Mouse (Mus musculus): ENCODE results near the gene Prmt9.

Prmt9 gene

DNA sequence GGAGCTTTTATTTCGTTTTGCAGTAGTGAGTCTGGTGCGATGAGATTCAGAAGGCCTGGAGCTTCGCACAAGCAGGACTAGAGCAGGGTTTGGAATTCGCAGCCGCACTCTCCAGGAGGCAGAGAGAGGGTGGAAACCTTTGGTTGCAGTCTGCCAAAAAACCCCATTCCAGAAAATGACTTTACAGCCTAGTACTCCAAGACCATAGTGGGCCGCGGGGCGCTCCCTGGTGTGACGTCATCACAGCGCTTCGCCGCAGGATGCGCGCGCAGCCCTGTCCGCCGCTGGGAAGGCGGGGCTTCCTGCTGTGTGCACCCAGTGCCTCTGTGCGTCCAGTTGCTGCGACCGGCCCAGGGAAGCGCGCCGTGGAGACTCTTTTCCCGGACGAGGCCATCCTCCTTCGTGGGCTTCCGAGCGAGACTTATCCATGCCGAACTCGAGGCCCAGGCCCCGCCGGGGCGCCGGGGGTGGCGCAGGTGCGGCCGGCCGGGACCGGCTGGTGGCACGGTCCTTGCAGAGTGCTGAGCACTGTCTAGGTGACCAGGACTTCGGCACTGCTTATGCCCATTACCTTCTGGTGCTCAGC lies at the start of gene Prmt9:
Gene Prmt9 (plus strand): TSS at position 277 of the 586 bp plus-strand sequence.
- DNase-seq (ENCODE audit: low read depth, low spot score): peak; percentile 81

DNA sequence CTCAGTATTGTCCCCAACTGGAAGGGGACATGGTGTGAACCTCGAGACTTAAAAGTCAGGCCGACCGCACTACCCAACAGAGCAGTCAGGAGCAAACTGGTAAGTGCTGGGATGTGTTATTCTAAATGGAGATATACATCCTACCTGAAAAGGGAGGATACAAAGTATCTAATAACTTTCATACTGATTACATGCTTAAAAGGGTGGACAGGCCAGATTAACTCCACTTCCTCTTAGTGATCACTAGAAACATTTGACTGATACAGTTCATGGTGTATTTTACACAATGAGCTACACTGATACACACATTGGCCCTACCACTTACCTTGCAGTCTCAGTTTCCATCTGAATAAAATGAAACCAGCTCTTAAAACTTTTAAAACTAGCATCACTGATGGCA lies 48.9 kb upstream of the Prmt9 start:
- DNase-seq (ENCODE audit: low read depth, low spot score): no peak

DNA sequence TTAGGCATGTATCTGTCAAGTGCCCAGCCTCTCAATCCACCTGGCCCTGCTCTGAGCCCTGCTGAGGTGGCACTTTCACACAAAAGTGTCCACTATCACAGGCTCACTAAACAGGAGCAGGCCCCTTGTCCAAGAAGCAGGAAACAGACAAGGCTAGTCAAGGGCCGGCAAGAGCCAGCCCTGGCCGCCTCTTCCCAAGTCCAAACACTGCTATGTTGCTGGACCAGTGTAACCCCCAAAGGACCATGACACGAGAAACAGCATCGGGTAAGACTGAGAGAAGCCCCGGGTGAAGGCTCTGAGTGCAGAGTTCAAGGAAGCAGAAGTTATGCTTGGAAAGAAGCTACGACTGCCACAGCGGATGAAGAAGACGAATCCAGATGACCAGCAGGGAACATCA lies 48.1 kb upstream of the Prmt9 start:
- no peak for DNase-seq (ENCODE audit: low read depth, low spot score)

DNA sequence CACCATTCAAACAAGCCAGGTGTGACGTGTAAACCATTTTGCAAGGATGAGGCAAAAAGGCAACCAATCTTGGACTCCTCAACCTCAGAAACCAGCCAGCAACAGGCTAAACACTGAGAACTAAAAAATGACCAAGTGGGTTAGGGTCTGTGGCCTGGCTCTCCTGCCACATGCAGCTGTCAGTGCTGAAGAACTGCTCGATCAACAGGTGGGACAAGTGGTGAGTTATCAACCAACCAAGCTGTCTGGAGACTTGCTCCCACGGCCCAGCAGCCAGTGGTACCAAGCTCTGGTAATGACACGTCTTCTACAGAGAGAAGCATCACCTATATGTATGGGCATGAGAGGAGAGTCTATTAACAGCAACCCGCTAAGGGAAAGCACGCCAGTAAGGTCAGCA lies 46.6 kb upstream of the Prmt9 start:
- DNase-seq (ENCODE audit: low read depth, low spot score): no peak

DNA sequence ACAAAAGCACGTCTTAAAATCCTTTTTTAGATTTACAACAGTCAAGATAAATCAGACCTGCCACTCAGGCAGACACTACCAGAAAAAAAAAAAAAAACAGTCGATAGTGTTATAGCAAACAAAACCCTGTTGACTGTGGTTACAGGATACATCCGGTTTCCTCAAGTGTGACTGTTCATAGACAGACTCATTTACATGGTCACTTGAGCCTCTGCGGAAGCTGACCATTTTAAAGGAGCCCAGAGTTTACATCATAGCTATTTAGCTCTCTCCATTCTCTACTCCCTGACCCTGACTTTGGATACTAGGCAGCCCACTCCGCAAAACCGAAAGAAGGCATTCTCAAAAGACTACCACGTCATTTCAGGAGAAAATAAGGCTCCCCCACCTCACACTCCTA lies 42.7 kb upstream of the Prmt9 start:
- no peak for DNase-seq (ENCODE audit: low read depth, low spot score)

DNA sequence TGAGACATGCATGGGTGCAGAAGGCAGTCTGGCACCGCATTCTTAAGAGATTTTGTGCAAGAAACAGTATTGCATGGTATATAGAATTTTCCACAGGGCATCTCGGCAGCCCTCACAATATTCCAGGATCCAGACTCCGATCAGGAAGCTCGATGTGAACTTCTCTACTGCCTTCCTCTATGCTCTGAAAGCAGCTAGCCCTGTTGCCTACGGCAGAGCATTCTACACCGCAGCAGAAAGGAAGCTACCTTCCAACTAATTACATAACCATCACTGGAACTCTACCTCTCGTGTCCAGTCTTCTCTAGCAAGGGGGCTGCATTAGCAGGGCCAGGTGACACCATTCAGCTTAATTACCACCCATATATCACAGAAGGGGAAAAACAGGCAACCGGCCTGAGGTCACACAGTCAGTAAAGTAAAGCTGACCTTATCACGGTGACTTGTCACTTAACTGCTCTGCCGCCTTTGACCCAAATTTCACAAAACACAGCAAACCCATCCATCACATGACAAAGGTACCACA lies 41.6 kb upstream of the Prmt9 start:
- no peak for DNase-seq (ENCODE audit: low read depth, low spot score)

DNA sequence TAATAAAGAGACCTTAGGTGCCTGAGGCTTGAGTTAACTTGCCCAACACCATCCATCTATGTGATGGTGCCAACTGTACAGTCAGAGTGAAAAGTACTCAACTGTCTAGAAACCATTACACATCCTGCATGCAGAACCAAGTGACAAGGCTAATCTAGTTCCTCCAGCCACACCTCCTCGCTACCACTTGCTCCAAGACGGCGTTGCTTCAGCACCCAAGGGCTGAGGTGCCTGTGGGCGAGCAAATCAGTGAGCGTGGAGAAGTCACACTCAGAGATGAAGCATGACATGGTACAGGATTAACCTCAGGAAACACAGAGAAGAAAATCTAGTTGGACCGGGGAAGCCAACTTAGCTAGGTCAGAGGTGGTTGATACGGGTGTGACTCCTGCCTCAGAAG lies 40.2 kb upstream of the Prmt9 start:
- no peak for DNase-seq (ENCODE audit: low read depth, low spot score)

DNA sequence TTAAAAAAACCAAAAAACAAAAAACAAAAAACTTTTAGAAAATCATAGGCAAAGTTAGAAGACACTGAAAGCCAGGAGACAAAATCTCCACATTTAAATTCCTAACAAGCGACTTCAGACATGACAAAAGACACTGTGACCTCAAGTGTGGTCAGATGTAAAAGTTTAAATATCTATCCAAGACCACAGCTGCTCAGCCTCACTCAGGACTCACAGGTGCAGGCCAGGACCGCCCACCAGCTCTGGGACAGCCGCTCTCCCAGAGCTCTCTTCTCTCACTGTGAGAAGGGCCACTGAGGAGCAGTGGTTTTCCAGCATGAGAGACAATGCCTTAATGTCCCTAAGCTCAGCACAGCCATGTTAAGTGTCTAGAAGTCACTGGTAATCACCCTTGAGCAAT lies 38.8 kb upstream of the Prmt9 start:
- no peak for DNase-seq (ENCODE audit: low read depth, low spot score)

DNA sequence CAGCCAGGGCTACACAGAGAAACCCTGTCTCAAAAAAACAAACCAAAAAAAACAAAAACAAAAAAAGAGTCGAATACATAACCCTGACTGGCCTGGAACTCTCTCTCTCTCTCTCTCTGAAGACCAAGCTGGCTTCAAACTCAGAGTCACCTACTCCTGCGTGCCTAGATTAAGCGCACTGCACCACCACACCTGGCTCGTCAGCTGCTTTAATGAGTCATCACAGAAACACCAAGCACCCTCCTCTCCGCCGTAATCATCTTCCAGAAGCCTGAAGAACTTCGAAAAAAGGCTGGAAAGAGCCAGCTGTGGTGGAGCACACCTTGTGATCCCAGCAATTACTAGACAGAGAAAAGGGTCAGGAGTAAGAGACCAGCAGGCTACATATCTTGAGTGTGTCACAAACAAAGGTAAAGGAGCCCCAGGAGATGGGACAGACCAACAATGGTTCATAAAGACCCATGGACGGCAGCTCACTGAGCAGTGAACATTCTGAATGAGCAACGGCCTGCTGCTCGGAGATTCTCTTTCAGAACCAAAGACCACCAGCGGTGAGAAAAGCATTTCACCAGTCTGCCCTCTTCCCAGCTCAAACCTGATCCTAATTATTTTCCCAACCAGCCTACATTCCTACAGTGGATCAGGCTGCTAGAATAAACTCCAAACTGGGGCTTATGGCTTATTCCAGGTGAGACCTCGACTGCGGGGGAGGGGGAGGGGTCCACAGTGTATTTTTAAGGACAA lies 37.3 kb upstream of the Prmt9 start:
- peak; percentile 79 for DNase-seq (ENCODE audit: low read depth, low spot score)

DNA sequence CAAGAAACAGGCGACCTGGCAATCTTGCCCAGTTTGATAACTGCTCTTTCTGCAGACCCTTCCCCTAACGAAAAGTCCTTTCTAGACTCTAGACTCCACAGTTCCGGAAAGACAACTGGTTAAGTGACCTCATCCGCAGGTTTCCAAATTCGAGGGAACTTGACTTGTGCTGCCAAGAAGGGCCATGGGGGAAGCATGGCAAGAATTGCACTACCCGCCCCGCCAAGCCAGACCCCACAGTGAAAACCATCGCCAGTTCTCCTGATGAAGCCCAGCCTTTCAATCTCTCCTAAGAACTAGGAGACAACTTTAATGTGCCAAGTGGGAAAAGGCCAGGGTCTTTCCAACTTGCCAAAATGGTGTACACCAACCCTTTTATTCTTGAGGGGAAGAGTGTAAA lies 34.0 kb upstream of the Prmt9 start:
- DNase-seq (ENCODE audit: low read depth, low spot score): no peak

DNA sequence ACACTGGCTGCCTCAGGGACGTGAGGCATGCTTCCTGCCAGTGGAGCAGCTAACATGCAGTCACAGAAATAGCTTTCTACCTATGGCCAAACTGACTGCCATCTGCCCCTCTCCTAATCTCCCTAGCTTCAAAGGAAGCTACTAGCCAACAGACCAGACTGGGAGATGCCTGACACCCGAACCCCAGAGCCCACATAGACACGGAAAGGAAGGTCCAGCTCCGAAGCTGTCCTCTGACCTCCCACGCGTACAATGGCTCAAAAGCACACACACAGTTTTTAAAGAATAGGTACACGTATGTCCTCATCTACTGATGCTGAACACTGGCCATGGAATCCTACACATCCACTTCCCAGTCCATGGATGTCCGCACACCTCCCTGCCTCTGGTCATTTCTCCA lies 33.4 kb upstream of the Prmt9 start:
- DNase-seq (ENCODE audit: low read depth, low spot score): no peak

DNA sequence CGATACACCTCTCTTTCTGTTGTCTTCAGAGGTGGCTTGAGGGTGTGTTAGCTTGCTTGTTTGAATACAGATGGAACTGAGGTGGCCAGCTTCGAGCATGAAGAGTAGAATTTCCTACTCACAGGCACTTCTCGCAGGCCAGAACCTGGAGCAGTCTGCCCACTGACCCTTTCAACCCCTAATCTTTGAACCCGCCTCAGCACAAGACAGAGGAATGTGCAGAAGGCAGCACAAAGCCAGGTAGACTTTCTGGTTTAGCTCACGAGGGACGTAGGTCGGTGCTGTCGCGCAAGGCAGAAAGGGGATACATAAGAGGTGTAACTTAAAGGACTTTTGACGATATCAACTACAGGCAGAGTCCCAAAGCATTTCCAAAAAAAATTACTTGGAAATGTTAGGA lies 32.4 kb upstream of the Prmt9 start:
- DNase-seq (ENCODE audit: low read depth, low spot score): peak; percentile 38

DNA sequence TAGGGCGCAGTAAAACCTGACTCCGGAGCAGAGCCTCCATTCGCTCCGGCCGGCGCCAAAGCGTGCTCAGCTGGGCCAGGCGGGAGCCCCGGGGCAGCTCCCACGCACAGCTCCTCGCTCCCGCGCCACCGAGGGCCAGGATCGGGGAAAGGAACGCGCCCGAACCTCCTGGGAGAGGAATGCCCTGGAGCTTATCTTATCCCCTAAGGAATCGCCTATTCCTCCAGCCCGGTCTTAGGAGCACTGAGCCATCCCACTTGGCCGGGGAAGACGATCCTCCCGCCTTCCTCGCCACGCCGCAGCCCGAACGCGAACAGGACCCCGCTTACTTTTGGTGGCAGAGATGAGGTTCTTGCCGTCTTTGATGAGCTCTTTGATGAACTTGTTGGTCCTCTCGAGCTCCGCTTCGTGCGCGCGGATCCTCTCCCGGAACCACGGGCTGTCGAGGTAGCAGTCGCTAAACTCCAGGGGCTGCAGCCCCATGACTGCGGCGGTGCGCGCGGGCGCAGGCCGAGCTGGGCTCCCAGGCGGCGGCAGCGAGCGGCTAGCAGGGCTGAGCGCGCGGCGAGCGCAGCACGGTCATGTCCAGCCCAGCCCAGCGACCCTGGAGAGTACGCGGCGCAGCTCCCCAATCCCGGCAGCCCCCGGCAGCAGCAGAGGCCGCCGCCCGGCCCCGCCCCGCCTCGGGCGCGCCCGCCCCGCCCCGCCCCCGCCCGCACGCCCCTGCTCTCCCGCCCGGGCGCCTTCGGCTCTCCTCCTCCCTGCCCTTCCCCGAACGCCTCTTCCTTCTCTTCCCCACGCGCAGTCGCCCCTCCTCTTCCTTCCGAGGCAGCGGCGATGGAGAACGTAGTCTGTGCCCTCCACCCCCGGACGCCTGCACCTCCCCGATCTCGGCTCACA lies 31.6 kb upstream of the Prmt9 start, which contains the start of gene Arhgap10:
Gene Arhgap10 (minus strand): TSS at position 653 of the 900 bp plus-strand sequence.
- peak; percentile 87 for DNase-seq (ENCODE audit: low read depth, low spot score)

DNA sequence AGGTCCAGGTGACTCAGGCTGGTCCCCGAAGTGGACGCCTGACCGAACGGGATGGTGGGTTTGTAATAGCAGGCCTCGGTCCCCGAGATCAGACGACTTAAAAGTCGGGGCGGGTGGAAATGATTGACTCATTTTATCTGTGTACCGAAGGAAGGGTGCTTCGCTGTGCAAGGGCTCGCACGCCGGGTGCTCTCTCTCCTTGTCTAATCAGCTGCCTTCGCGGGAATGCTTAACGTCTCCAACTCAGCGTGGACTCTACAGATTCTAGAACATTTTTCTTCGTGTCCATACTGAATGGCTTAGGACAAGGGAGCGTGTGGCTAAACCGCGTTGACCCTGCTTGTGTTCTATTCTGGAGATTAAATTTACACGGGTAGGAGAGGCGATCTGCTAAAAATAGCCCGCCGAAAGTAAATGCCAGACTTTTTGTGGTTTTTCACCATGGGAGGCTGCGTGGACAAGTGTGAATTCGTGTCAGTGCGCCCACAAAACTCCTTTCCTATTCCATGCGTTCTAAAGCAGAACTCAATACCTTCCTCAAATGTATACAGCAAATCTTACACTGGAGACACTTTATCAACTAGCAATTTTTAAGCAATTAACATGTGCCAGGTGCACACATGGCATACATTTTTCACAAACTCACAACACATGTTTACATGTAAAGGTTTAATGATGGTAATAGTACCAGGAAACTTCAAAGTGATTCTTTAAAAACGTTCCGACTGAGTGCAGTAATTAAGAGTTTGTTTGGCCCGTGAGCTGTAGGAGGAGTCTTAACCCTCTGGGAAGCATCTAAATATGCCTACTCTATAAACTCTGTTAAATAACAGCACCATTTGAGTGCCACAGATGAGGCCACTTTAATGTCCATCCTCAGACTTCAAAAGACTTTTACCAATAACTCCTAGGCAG lies 30.7 kb upstream of the Prmt9 start:
- no peak for DNase-seq (ENCODE audit: low read depth, low spot score)

DNA sequence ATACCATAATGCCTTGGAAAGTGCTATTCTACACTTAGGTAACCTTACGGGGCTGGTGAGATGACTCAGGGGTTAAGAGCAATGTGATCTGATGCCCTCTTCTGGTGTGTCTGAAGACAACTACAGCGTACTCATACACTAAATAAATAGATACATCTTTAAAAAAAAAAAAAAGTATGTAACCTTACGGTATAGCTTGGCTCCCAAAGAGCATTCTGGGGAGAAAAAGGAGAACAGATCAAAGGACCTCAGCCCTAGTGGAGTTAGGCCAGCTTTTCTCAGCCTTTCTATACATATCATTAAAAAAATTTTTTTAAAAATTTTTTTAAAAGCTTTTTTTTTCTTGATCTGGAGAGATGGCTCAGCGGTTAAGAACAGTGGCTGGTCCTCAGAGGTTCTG lies 28.6 kb upstream of the Prmt9 start:
- no peak for DNase-seq (ENCODE audit: low read depth, low spot score)

DNA sequence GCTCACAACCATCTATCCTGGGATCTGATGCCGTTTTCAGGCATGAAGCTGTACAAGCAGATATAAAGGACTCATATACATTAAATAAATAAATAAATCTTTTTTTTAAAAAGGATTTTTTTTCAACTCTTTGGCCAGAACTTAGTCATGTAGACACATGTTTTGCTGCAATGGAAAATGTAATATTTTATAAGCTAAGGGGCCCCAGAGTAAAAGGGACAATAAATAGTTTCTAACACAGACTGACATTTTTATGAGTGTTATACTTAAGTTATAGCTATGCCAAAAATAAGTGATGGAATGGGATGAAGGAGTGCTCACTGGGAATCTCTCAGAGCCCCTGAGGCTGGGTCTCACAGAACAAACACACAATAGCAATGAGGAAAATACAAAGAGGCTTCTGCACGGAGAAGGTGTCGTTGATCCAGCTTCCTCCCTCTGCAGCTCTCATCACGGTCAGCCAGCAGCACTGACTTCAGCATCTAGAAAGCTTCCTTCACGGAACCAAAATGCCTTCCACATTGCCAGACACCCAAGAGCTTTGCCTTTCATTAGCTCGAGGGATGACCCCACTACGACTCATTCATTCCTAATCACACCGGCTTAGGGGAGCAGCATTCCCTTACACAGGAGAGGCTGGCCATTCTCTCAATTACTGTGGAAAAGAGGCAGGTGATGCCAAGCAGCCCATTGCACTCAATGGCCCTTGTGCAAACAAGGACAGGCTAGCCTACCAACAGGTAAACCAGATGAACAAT lies 28.0 kb upstream of the Prmt9 start:
- no peak for DNase-seq (ENCODE audit: low read depth, low spot score)

DNA sequence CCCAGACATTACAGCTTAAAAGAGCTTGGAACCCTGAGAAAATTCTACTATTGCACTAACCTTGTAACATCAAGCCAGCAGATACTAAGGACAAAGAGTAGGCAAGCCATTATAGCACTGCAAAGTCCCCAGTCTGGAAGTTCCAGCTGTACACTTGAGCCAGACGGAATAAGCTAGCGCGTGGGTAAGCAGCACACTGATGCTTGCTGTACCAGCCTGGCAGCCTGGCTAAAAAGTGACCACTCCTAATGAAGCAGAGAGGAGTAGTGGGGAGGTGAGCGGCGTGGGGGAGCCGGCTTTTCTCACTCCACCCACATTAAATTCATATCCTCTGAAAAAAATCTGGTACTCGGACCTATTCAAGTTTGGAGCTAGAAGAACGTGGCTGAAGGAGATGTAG lies 26.2 kb upstream of the Prmt9 start:
- DNase-seq (ENCODE audit: low read depth, low spot score): no peak

DNA sequence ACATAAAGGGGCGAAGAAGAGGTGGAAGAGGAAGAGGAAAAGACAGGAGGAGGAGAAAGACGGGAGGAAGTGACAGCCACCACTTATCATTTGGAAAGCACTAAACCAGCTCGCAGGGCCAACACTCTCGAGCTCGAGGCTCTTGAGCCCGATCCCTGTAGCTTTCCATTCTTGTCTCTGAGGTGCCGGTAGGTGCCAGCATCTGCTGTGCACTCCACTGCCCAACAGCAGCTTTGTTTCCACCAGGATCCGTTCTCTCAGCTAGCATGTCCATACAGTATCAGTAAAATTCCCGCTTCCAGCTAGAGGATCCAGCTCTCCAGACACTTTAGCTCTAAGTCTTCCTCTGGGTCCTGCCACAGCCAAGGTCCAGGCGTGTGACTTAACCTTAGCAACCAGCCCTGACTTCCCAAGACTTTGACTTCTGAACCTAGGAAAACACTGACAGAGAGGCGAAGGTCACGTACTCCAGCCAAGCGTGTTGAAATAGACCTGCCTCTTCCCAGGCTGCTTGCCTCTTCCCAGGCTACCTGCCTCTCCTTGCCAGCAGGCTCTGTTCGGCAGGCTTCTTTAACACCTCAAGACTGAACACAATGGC lies 25.1 kb upstream of the Prmt9 start:
- DNase-seq (ENCODE audit: low read depth, low spot score): no peak

DNA sequence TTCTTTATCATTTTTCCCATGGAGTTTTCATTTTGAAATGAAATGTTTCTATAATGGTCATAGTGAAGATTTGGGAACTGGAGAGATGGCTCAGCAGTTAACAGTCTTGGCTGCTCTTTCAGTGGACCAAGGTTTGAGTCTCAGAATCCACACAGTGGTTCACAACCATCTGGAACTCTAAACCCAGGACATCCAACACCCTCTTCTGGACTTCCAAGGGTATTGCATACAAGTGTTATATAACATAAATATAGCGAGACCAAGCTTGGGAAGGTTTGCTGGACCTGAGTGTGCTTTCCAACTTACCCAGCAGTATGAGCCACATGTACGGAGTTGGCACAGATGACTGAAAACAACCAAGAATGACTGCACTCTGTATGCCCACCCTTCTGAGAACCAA lies 24.3 kb upstream of the Prmt9 start:
- DNase-seq (ENCODE audit: low read depth, low spot score): peak; percentile 47

DNA sequence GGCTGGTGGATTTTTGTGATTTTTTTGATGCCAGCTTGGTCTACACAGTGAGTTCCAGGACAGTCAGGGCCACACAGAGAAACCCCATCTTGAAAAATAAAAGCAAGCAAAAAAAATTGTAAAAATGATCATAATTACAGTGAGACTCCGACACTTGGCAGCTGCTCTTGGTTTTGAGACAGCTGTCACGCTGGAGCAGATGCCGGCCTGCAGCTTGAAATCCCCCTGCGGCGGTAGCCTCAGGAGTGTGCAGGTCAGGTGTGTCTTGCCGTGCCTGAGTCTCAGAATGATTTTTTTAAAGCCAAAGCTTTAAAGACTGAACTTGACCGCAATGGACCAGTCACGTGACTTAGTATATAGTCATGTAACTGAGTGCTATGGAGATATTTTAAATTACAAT lies 23.1 kb upstream of the Prmt9 start:
- DNase-seq (ENCODE audit: low read depth, low spot score): no peak

All from R1 (cell line).